Mouse (Mus musculus) ES-E14 (cell line): Measurements from ENCODE around the gene Lipc. TPM values are rescaled to one million over a fixed set of nuclear protein-coding genes. Genes with fewer than 3 reads are reported as not detected.

Experiments used
- DNase-seq: peaks from one replicate; pipeline ENCODE4 v3.0.0-alpha.2; 2013; ENCODE audit warnings: low read depth, low spot score
- H3K27ac ChIP-seq: 2 replicates; pipeline ENCODE4 v1.5.1; 2012; ENCODE audit warnings: low read depth, mild to moderate bottlenecking, low read length, moderate library complexity, mixed read lengths; ENCODE audit not compliant: poor library complexity, insufficient read depth, severe bottlenecking
- H3K36me3 ChIP-seq: 2 replicates; pipeline ENCODE4 v1.6.1; 2012; ENCODE audit warnings: mild to moderate bottlenecking, low read length, moderate library complexity, mixed read lengths; ENCODE audit not compliant: control insufficient read depth, poor library complexity, insufficient read depth, severe bottlenecking
- H3K4me1 ChIP-seq, 2 experiments: fragments of 150-350 bp in 1 of 2; sonication (generic) in 1 of 2; 2 replicates each; pipeline ENCODE4 v1.6.1; 2012; ENCODE audit warnings: low read length in 2 of 2, mild to moderate bottlenecking in 1 of 2, mixed read lengths in 1 of 2; ENCODE audit not compliant: control insufficient read depth in 2 of 2, insufficient read depth in 2 of 2, poor library complexity in 1 of 2
- H3K4me3 ChIP-seq, 2 experiments: fragments of 150-350 bp in 1 of 2; sonication (generic) in 1 of 2; 2 replicates each; pipeline ENCODE4 v1.5.1; 2012; ENCODE audit warnings: low read length in 2 of 2, low read depth in 1 of 2, mild to moderate bottlenecking in 1 of 2, mixed read lengths in 1 of 2; ENCODE audit not compliant: insufficient read depth in 1 of 2, poor library complexity in 1 of 2, severe bottlenecking in 1 of 2
- H3K9ac ChIP-seq: 2 replicates; pipeline ENCODE4 v1.6.1; 2012; ENCODE audit warnings: low read depth, mild to moderate bottlenecking, low read length, mixed read lengths; ENCODE audit not compliant: poor library complexity, insufficient read depth, severe bottlenecking
- H3K9me3 ChIP-seq: fragments of 150-350 bp; sonication (generic); 2 replicates; pipeline ENCODE4 v1.6.1; 2012; ENCODE audit warnings: low read depth, mild to moderate bottlenecking, low read length; ENCODE audit not compliant: control insufficient read depth, insufficient read depth
- CHD2 ChIP-seq: IDR thresholded peaks from 2 replicates; pipeline ENCODE4 v1.6.1; 2014; ENCODE audit warnings: mild to moderate bottlenecking, low read depth, low read length, inconsistent platforms
- HCFC1 ChIP-seq: IDR thresholded peaks from 2 replicates; pipeline ENCODE4 v1.6.1; 2012; ENCODE audit warnings: low read length, inconsistent platforms, borderline replicate concordance; ENCODE audit not compliant: insufficient read depth
- MAFK ChIP-seq: IDR thresholded peaks from 2 replicates; pipeline ENCODE4 v1.6.1; 2014; ENCODE audit warnings: mild to moderate bottlenecking, low read depth, low read length, inconsistent platforms; ENCODE audit not compliant: insufficient read depth
- ZC3H11A ChIP-seq: IDR thresholded peaks from 2 replicates; pipeline ENCODE4 v1.6.1; 2012; ENCODE audit warnings: low read depth, mild to moderate bottlenecking, inconsistent platforms, low read length, borderline replicate concordance
- ZNF384 ChIP-seq: IDR thresholded peaks from 2 replicates; pipeline ENCODE4 v1.6.1; 2012; ENCODE audit warnings: low read depth, low read length, inconsistent platforms
- in situ Hi-C, 2 experiments: fragments of 600-800 bp; cut with MboI; formaldehyde crosslinking; loops; one replicate each; pipeline ENCODE4 v1.15.1; 2025; ENCODE audit warnings: low sequenced_read_pairs in 2 of 2, inconsistent platforms in 1 of 2; ENCODE audit not compliant: unreplicated experiment in 2 of 2
- total RNA-seq: library from RNA; depleted of rRNA; stranded (reverse); fragments of 300-350 nt; gene quantifications from 2 replicates; pipeline ENCODE4 v1.2.3, GENCODE M21; 2012

Gene Lipc
- total RNA-seq, 1 experiment, result 0.36 TPM

DNA sequence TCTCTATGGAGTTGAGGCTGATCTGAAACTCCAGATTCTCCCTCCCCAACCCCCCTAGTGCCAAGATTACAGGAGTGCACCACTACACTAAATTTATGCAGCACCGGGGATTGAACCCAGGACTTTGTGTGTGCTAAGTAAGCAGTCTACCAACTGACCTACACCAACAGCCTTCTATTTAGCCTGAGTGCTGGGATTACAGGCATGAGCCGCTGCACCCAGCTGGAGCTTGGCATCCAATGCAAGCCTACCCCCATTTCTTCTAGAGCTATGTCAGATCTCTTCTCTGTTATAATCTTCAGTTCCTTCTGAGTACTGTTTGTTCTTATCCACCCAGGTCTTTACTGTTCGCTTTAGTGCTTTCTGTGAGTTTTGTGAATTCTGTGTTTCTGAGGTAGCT is 117.8 kb downstream of the Lipc start:
- Histone ChIP-seq H3K4me1 (peaks cover 0 to 5% of the 10 kb centered on the region in 2 experiments; a peak in 1 of 4 replicates), H3K4me3 (no peak overlapping the region), H3K9ac (no peak overlapping the region), H3K9me3 (no peaks in the 10 kb centered on the region), H3K36me3 (no peaks in the 10 kb centered on the region), H3K27ac (no peak overlapping the region)
- no peak for TF ChIP-seq ZNF384
- no peak for DNase-seq
- in situ Hi-C loops, result no loop called here

DNA sequence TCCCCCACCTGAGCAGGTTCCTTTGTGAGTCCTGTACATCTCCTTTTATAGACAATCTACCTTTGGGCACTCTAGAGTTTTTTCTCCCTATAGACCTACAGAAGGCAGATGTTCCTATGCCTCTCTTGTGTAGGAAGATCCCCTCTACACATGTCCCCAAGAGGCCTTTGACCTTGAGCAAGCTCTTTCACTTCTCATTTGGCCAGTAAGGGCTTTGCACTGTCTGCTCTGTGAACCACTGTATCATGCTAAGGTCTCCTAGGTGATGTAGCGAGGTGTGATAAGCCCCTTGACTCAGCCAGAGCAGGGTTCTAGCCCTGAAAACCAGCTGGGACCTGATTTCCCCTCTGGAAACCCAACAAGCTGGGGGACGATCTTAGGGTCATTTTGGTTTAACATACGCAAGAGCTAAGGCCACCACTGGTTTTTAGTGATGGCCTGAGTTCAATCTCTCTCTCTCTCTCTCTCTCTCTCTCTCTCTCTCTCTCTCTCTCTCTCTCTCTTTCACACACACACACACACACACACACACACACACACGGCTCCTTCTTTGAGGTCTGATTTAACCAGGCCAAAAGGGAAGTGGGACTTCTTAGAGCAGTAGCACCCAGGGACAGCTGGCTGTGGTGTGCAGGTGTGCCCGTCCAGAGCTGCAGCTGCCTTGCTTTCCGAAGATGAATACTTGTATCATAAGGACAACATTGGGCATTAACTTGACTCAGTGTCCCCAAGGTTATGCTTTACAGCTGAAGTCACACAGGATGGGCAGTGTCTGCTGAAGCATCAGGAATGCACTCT is 118.7 kb downstream of the Lipc start:
- H3K27ac ChIP-seq, result no peak overlapping the region
- in situ Hi-C loops, result no loop called here
- peaks cover 0 to 5% of the 10 kb centered on the region in 2 experiments; a peak in 1 of 4 replicates for H3K4me1 ChIP-seq
- no peaks in the 10 kb centered on the region for H3K36me3 ChIP-seq
- no peaks in the 10 kb centered on the region for H3K9me3 ChIP-seq
- no peak overlapping the region for H3K4me3 ChIP-seq
- H3K9ac ChIP-seq, result no peak overlapping the region
- DNase-seq, result no peak
- no peak for TF ChIP-seq ZNF384
- TF ChIP-seq MAFK, result no peak
- no peak for TF ChIP-seq CHD2
- TF ChIP-seq ZC3H11A, result no peak

DNA sequence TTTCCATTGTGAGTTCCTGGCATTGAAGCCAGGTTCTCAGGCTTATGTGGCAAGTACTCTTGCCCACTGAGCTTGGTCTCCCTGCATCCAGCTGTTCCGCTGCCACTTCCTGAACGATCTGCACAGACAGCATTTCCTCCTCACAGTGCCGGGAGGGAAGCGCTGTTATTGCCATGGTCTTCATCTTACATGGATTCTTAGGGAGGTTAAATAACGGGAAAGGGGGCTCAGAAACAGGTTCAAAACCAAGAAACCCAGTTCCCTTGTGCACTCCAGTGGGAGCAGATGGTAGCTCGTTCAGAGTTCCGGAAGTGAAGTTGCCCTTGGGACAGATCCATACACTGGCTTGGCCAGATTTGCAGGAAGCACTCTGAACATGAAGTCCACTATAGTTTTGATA is 119.8 kb downstream of the Lipc start:
- DNase-seq, result no peak
- TF ChIP-seq MAFK, result no peak
- TF ChIP-seq HCFC1, result no peak
- TF ChIP-seq CHD2, result no peak
- TF ChIP-seq ZNF384, result no peak
- no peak for TF ChIP-seq ZC3H11A
- in situ Hi-C loops, result no loop called here
- peaks cover 0 to 5% of the 10 kb centered on the region in 2 experiments; a peak in 1 of 4 replicates for H3K4me1 ChIP-seq
- no peaks in the 10 kb centered on the region for H3K9me3 ChIP-seq
- no peak overlapping the region for H3K27ac ChIP-seq
- H3K9ac ChIP-seq, result no peak overlapping the region
- no peak overlapping the region for H3K4me3 ChIP-seq
- no peaks in the 10 kb centered on the region for H3K36me3 ChIP-seq

- in situ Hi-C loops, result no loop called here
- Histone ChIP-seq H3K4me1 (peaks cover 0 to 5% of the 10 kb centered on the region in 2 experiments; a peak in 1 of 4 replicates), H3K36me3 (no peaks in the 10 kb centered on the region), H3K9ac (no peak overlapping the region), H3K9me3 (no peaks in the 10 kb centered on the region), H3K27ac (no peak overlapping the region), H3K4me3 (no peak overlapping the region)
- no peak for DNase-seq
- TF ChIP-seq HCFC1, result no peak
- no peak for TF ChIP-seq ZC3H11A
- no peak for TF ChIP-seq ZNF384
- no peak for TF ChIP-seq CHD2
- TF ChIP-seq MAFK, result no peak
Observed at GRCm38 (mm10) chr9:70830844-70831529, 121.0 kb downstream of the Lipc start.
